Mouse (Mus musculus): ENCODE results near the gene Scd2. TPM values are rescaled to one million over a fixed set of nuclear protein-coding genes. Genes with fewer than 3 reads are reported as not detected.

The Scd2 gene
- polyA plus RNA-seq, 1 experiment from 2014 or later = 251 TPM

DNA sequence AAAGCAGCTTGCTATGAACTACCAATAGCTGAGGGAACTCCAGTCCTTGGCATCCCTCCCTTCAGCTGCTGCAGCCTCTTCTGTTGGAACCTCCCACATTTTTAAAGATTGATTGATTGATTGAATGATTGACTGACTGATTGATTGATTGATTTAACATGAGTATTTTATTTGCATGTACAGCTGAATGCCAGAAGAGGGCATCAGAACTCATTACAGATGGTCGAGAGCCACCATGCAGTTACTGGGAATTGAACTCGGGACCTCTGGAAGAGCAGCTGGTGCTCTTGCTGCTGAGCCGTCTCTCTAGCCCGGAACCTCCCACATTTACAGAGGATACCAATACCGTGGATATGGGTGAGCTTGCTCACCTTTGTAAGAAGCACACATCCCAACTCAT lies 33.0 kb upstream of the Scd2 start:
- no peaks in the 10 kb centered on the region for H3K9me3 ChIP-seq
- H3K36me3 ChIP-seq (replicated peaks) = no peaks in the 10 kb centered on the region
- no peaks in the 10 kb centered on the region for H3K27me3 ChIP-seq (replicated peaks)
- no peak overlapping the region for H3K4me2 ChIP-seq
- 76% methylated on average over 5 of the region's 5 CpGs for WGBS
- no peak for ATAC-seq (replicated peaks)
- no peaks in the 10 kb centered on the region for H3K4me1 ChIP-seq
- no peak overlapping the region for H3K27ac ChIP-seq
- no peak overlapping the region for H3K9ac ChIP-seq
- no peak overlapping the region for H3K4me3 ChIP-seq

DNA sequence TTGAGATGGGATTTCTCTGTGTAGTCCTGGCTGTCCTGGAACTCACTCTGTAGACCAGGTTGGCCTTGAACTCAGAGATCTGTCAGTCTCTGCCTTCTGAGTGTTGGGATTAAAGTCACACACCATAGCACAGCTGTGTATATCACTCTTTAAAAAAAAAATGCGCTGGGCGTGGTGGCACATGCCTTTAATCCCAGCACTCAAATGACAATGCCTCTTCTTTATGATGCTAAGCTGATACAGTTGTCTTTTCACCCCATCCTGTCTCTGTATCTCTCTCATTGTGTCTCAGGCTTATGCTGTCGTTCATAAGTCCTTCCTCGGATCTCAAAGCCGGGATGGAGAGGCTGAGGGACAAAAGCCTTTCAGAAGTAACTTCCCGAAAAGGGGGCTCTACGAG lies 31.7 kb upstream of the Scd2 start:
- H3K9ac ChIP-seq = no peak overlapping the region
- H3K4me1 ChIP-seq = peaks cover 7% of the 10 kb centered on the region
- H3K9me3 ChIP-seq = no peaks in the 10 kb centered on the region
- 56% methylated on average over 7 of the region's 7 CpGs for WGBS
- no peaks in the 10 kb centered on the region for H3K36me3 ChIP-seq (replicated peaks)
- no peak for ATAC-seq (replicated peaks)
- no peak overlapping the region for H3K4me3 ChIP-seq
- no peaks in the 10 kb centered on the region for H3K27me3 ChIP-seq (replicated peaks)
- no peak overlapping the region for H3K27ac ChIP-seq
- no peak overlapping the region for H3K4me2 ChIP-seq

DNA sequence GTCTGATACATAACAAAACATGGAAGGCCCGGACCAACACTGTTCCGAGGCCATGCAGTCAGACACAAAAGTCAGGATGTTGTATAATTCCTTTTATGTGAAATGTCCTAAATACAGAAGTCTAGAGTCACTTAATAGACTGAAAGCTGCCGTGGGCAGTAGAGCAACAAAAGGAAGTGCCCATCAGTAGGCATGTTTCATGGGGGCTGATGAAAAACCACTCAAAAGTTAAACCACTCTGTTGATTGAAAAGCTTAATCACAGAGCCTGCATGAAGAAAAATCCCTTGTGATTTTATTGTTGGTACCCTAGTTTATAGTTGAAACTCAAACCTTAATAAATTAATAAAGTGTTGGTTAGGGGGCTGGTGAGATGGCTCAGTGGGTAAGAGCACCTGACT lies 29.9 kb upstream of the Scd2 start:
- peaks cover 12% of the 10 kb centered on the region for H3K4me1 ChIP-seq
- no peak overlapping the region for H3K4me3 ChIP-seq
- H3K9ac ChIP-seq = no peak overlapping the region
- 84% methylated on average over 3 of the region's 3 CpGs for WGBS
- H3K9me3 ChIP-seq = no peaks in the 10 kb centered on the region
- ATAC-seq (replicated peaks) = no peak
- H3K36me3 ChIP-seq (replicated peaks) = no peaks in the 10 kb centered on the region
- no peak overlapping the region for H3K27ac ChIP-seq
- no peaks in the 10 kb centered on the region for H3K27me3 ChIP-seq (replicated peaks)
- H3K4me2 ChIP-seq = no peak overlapping the region

DNA sequence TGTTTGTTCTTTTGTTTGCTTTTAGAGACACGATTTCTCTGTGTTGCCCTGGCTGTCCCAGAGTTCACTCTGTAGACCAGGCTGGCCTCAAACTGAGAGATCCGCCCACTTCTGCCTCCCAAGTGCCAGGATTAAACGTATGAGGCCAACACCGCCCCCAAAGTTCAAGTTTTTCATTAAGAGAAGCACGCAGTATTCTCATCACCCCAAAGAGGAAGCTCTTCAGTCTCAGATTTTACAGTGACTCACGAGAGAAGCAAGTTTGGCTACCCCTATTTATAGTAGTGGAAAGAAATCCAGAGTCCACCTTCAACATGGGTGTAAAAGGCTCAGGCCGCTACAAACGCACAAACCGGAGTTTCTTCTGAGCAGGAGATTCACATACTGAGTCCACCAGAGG lies 29.2 kb upstream of the Scd2 start:
- no peak overlapping the region for H3K4me2 ChIP-seq
- H3K27ac ChIP-seq = no peak overlapping the region
- peaks cover 12% of the 10 kb centered on the region for H3K4me1 ChIP-seq
- H3K4me3 ChIP-seq = no peak overlapping the region
- H3K9ac ChIP-seq = no peak overlapping the region
- ATAC-seq (replicated peaks) = no peak
- 76% methylated on average over 9 of the region's 9 CpGs for WGBS
- no peaks in the 10 kb centered on the region for H3K36me3 ChIP-seq (replicated peaks)
- no peaks in the 10 kb centered on the region for H3K27me3 ChIP-seq (replicated peaks)
- H3K9me3 ChIP-seq = no peaks in the 10 kb centered on the region

DNA sequence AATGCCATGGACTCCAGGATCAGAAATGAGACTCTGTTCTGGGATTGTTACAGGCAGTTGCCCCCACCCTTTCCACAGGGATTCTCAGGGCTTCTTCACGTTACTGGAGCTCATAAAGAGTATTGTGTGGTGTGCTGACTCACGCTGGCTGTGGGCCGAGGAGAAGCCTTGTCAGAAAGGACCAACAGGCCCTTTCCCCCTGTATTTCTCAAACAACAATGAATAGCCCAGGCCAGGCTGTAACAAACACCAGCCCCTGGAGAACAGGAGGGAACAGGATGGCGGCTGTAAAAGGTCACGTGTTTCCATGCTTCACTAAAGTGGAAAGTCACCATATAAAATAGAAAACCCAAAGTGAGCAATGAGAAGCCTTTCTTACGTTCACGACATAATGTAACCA lies 28.2 kb upstream of the Scd2 start:
- ATAC-seq (replicated peaks) = no peak
- Histone ChIP-seq H3K4me1 (peaks cover 12% of the 10 kb centered on the region), H3K36me3 (replicated peaks) (no peaks in the 10 kb centered on the region), H3K27me3 (replicated peaks) (no peaks in the 10 kb centered on the region), H3K4me2 (no peak overlapping the region), H3K27ac (no peak overlapping the region), H3K4me3 (no peak overlapping the region), H3K9me3 (no peaks in the 10 kb centered on the region), H3K9ac (no peak overlapping the region)
- whole genome bisulfite sequencing = 50% methylated on average over 7 of the region's 7 CpGs

DNA sequence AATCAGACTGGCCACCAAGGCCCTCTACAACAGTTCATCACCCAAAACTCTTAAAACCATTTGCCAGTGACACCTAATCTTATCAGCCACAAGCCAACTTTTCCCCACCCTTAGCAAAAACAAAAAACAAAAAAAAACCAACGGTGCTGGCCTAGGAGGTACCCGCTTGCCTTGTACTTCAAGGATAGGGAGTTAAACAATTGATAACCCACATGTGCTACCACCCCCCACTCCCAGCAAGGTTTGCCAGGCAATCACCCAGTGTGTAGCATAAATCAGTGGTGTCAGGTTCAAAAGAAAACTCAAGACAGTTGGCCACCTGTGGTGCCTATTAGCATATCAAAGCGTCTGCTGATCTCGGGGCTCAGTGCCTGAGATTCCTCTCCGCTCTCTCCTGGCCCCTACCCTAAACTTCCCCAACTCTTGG lies 27.6 kb upstream of the Scd2 start:
- H3K9ac ChIP-seq = no peak overlapping the region
- no peak overlapping the region; the same call in 1 of the 2 replicates for H3K4me2 ChIP-seq
- peaks cover 12% of the 10 kb centered on the region for H3K4me1 ChIP-seq
- no peaks in the 10 kb centered on the region for H3K9me3 ChIP-seq
- H3K27me3 ChIP-seq (replicated peaks) = no peaks in the 10 kb centered on the region
- no peaks in the 10 kb centered on the region for H3K36me3 ChIP-seq (replicated peaks)
- no peak overlapping the region for H3K4me3 ChIP-seq
- H3K27ac ChIP-seq = no peak overlapping the region
- 0 out of 2 replicates have a peak, but pooled peaks have one; percentile 9 for ATAC-seq (replicated peaks)
- 21% methylated on average over 5 of the region's 5 CpGs for WGBS

DNA sequence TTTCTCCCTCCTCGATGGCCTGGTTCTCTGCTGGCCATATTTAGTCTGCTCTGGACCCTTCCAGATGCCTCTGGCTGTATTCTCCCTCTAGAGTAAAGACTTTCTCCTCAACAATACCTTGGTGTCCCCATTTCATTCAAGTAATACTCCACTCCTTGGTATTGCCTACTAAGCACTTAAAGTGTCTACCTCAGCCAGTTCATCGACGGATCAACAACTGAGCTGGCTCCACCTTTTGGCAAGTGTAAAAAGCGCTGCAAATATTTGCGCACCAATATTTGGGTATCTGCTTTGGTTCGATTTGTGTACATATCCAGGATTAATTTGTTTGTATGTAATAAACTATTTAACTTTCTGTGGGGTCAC lies 27.0 kb upstream of the Scd2 start:
- no peaks in the 10 kb centered on the region for H3K27me3 ChIP-seq (replicated peaks)
- H3K4me3 ChIP-seq = peak overlapping the region; percentile 56
- ATAC-seq (replicated peaks) = peak; percentile 22
- H3K36me3 ChIP-seq (replicated peaks) = no peaks in the 10 kb centered on the region
- H3K4me1 ChIP-seq = peaks cover 12% of the 10 kb centered on the region
- H3K4me2 ChIP-seq = peak overlapping the region; percentile 86
- no peaks in the 10 kb centered on the region for H3K9me3 ChIP-seq
- 5% methylated on average over 6 of the region's 6 CpGs for WGBS
- H3K9ac ChIP-seq = peak overlapping the region; percentile 52; the same call in 1 of the 2 replicates
- peak overlapping the region; percentile 83 for H3K27ac ChIP-seq

DNA sequence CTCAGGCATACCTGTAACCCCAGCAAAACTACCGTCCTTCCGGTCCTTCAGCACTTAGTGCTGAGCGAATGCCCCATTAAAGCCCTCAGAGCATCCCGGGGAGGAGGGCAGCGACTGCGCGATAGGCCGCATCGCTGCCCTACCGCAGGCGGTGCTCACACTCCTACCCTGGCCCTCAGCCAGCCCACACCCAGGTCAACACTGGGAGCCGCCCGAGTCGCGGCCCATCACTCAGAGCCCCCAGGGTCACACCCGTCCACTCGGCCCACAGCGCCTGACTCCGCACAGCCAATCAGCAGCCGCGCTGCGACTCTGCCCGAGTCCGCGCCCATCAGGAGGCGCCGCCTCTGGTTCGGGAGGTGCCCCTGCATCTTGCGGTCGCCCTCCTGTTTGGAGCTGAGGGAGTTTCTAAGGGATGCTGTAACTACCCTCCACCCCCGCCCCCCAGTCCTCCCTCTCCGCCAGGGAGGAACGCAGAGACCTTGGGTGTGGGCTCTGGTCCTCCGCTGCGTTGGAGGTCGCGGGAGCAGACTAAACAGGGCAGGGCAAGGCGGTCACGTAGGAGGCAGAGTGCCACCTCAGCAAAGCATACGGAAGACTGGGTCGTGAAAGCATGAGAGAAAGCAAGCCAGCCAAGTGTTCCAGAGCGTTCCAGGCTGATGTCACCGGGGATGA lies 26.5 kb upstream of the Scd2 start:
- Histone ChIP-seq H3K9me3 (no peaks in the 10 kb centered on the region), H3K27ac (peak overlapping the region; percentile 83), H3K27me3 (replicated peaks) (no peaks in the 10 kb centered on the region), H3K4me1 (peaks cover 12% of the 10 kb centered on the region), H3K4me3 (peak overlapping the region; percentile 56), H3K9ac (peak overlapping the region; percentile 52), H3K36me3 (replicated peaks) (no peaks in the 10 kb centered on the region), H3K4me2 (peak overlapping the region; percentile 86)
- 0% methylated on average over 41 of the region's 43 CpGs for WGBS
- peak; percentile 96 for ATAC-seq (replicated peaks)

DNA sequence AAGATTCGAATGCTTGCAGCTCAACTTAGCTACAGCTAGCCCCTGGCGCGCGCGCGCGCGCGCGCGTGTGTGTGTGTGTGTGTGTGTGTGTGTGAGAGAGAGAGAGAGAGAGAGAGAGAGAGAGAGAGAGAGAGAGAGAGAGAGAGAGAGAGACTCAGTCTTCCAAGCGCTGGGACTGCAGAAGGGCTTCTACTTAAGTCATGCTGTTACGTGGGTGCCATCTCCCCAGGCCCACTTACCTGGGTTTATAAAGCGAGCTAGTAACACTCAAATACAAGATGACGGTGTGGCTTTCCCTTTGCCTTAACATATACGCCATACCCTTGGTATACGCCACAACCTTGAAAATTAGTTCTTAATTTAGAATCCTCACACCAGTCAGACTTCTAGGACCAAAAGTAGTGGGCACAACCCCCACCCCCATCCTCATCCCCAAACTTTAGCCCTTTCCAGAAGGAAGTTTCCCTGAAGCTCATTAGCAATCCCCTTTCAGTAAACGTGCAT lies 25.9 kb upstream of the Scd2 start:
- H3K9ac ChIP-seq = peak overlapping the region; percentile 52
- H3K36me3 ChIP-seq (replicated peaks) = no peaks in the 10 kb centered on the region
- ATAC-seq (replicated peaks) = peak; percentile 24
- peak overlapping the region; percentile 86 for H3K4me2 ChIP-seq
- no peaks in the 10 kb centered on the region for H3K9me3 ChIP-seq
- peaks cover 12% of the 10 kb centered on the region for H3K4me1 ChIP-seq
- WGBS = 10% methylated on average over 18 of the region's 18 CpGs
- peak overlapping the region; percentile 83 for H3K27ac ChIP-seq
- H3K4me3 ChIP-seq = peak overlapping the region; percentile 56
- H3K27me3 ChIP-seq (replicated peaks) = no peaks in the 10 kb centered on the region

DNA sequence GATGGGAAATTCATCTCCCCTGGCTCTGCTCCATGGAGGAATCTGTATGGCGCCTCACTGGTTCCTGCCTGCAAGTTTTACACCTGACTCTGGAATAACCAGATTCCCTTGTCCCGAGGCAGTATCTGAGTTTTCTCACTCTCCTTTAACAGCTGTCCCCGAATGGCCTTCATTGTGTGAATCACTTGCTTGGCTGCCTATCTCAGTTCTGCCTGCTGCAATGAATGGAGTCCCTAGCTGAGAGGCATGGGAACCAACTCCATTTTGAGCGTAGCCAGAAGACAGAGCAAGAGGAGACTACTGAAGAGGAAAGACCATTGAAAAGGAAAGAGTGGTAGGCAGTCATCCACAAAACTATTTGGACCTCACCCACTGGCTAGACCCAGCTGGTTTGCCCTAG lies 19.8 kb upstream of the Scd2 start:
- 74% methylated on average over 4 of the region's 4 CpGs for WGBS
- H3K4me1 ChIP-seq = no peaks in the 10 kb centered on the region
- H3K4me2 ChIP-seq = no peak overlapping the region
- H3K9me3 ChIP-seq = no peaks in the 10 kb centered on the region
- no peak overlapping the region for H3K4me3 ChIP-seq
- H3K27me3 ChIP-seq (replicated peaks) = no peaks in the 10 kb centered on the region
- H3K36me3 ChIP-seq (replicated peaks) = no peaks in the 10 kb centered on the region
- no peak for ATAC-seq (replicated peaks)
- no peak overlapping the region for H3K9ac ChIP-seq
- no peak overlapping the region for H3K27ac ChIP-seq

DNA sequence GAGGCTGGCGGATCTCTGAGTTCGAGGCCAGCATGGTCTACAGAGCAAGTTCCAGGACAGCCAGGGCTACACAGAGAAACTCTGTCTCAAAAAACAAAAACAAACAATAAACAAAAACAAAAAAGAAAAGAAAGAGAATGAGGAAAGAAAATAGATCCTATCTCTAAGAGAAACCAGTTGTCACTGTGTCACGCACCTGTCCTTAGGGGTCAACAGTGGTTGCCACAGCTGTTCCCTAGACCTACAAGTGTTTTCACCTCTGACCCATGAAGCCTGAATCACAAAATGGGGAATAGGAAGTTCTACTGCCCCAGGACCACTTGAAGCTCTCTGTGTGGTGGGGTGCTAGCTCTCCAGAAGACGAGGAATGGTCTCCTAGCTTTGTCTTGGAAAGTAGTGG lies 19.0 kb upstream of the Scd2 start:
- Histone ChIP-seq H3K36me3 (replicated peaks) (no peaks in the 10 kb centered on the region), H3K9me3 (no peaks in the 10 kb centered on the region), H3K27ac (no peak overlapping the region), H3K4me1 (no peaks in the 10 kb centered on the region), H3K27me3 (replicated peaks) (no peaks in the 10 kb centered on the region), H3K9ac (no peak overlapping the region), H3K4me2 (no peak overlapping the region), H3K4me3 (no peak overlapping the region)
- 84% methylated on average over 4 of the region's 4 CpGs for WGBS
- no peak for ATAC-seq (replicated peaks)

DNA sequence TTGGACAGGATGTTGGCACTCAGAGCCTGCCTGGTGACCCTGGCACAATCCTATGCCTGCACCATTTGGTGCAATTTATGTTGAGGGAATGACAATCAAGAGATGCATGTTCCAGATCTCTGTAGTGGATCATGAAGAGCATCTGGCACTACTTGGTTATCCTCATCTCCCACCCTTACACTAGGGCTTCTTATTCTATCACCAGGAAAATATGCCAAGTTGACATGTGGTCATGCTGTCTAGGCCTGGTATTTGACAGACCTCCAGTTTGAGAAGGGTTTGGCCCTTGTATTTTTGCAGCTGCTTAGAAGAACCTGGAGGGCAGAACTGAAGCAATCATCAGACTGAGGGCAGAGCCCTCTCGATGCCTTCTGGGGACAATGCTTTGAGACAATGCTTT lies 18.1 kb upstream of the Scd2 start:
- Histone ChIP-seq H3K36me3 (replicated peaks) (no peaks in the 10 kb centered on the region), H3K9ac (no peak overlapping the region), H3K27ac (no peak overlapping the region), H3K9me3 (no peaks in the 10 kb centered on the region), H3K4me2 (no peak overlapping the region), H3K4me1 (peaks cover 6% of the 10 kb centered on the region; the same call in 1 of the 2 replicates), H3K4me3 (no peak overlapping the region), H3K27me3 (replicated peaks) (no peaks in the 10 kb centered on the region)
- 91% methylated on average over 1 of the region's 1 CpGs for WGBS
- ATAC-seq (replicated peaks) = no peak

DNA sequence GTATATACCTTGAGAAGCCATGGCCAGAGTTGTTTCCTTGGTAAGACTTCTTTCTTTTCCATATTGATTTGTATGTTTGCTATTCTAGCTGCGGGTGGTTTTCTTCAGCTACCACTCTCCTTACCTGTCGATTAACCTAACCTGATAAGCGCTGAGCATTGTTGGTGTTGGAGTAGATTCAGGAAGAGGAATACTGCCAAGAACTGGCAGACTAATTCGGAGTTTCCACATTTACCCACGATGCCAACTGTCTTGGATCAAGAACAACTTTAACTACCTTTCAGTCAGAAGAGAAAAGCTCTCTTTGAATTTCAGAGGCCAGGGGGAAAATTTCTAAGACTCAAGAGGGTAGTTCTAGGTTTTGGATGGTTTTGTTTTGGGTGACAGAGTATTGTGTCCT lies 16.6 kb upstream of the Scd2 start:
- no peaks in the 10 kb centered on the region for H3K27me3 ChIP-seq (replicated peaks)
- no peak overlapping the region for H3K4me3 ChIP-seq
- H3K36me3 ChIP-seq (replicated peaks) = no peaks in the 10 kb centered on the region
- H3K9ac ChIP-seq = no peak overlapping the region
- ATAC-seq (replicated peaks) = no peak
- no peak overlapping the region for H3K27ac ChIP-seq
- H3K4me1 ChIP-seq = peaks cover 17% of the 10 kb centered on the region; the same call in 1 of the 2 replicates
- H3K4me2 ChIP-seq = no peak overlapping the region
- 91% methylated on average over 5 of the region's 5 CpGs for WGBS
- H3K9me3 ChIP-seq = no peaks in the 10 kb centered on the region

All from midbrain, embryonic 15.5 days (tissue).